Mouse (Mus musculus): Measurements from ENCODE around the gene Trim24. TPM values are rescaled to one million over a fixed set of nuclear protein-coding genes. Genes with fewer than 3 reads are reported as not detected.
"Not testable (repeated sequence)": the region's sequence is repeated elsewhere in the genome, so short reads cannot be mapped to it uniquely, and the experiment has no call there.

Trim24 gene
- 10 to 100 TPM; 18.6 to 78.1 (median 57.9) TPM for total RNA-seq (2018; cell fraction: chromatin; rRNA removed)
- total RNA-seq (2018; cell fraction: cytosol; rRNA removed), result 10 to 100 TPM in 12 of 26 experiments, 1 to 10 TPM in 14; 6.4 to 13.5 (median 9.2) TPM
- 10 to 100 TPM; 16.5 to 76.2 (median 34.4) TPM for total RNA-seq (2018; cell fraction: nucleus; rRNA removed)
- polyA plus RNA-seq (2018), result 8.4 to 13.2 TPM (median 10.4 TPM) in 3 replicates

GRCm38 (mm10) chr6:37870245-37871136 lies at the start of gene Trim24:
Gene Trim24, plus strand, starts transcription at chr6:37870811.
- Histone ChIP-seq H3K27ac (0 out of 2 replicates have a peak within 1 kb of the TSS, but pooled peaks have one; percentile 17), H3K36me3 (ENCODE audit: inconsistent target) (no peaks in the 10 kb centered on the region), H3K79me2 (ENCODE audit: inconsistent target) (peaks cover 37% of the 10 kb centered on the region), H3K4me3 (ENCODE audit: inconsistent target) (peak within 1 kb of the TSS; percentile 65)
- WGBS (ENCODE audit: missing documents), result 1% methylated on average over 64 of the region's 89 CpGs

- 77% methylated on average over 6 of the region's 6 CpGs for WGBS (ENCODE audit: missing documents)
- Histone ChIP-seq H3K36me3 (ENCODE audit: inconsistent target) (no peaks in the 10 kb centered on the region), H3K27ac (no peak overlapping the region), H3K79me2 (ENCODE audit: inconsistent target) (no peaks in the 10 kb centered on the region), H3K4me3 (ENCODE audit: inconsistent target) (no peak overlapping the region)
Observed at GRCm38 (mm10) chr6:37821531-37822051, 49.0 kb upstream of the Trim24 start.

GRCm38 (mm10) chr6:37822390-37822789 lies 48.2 kb upstream of the Trim24 start:
- Histone ChIP-seq H3K27ac (no peak overlapping the region), H3K4me3 (ENCODE audit: inconsistent target) (no peak overlapping the region), H3K79me2 (ENCODE audit: inconsistent target) (no peaks in the 10 kb centered on the region), H3K36me3 (ENCODE audit: inconsistent target) (no peaks in the 10 kb centered on the region)
- WGBS (ENCODE audit: missing documents), result 92% methylated on average over 2 of the region's 2 CpGs

GRCm38 (mm10) chr6:37823731-37824130 lies 46.9 kb upstream of the Trim24 start:
- H3K27ac ChIP-seq, result no peak overlapping the region
- H3K4me3 ChIP-seq (ENCODE audit: inconsistent target), result no peak overlapping the region
- 50% methylated on average over 3 of the region's 4 CpGs for WGBS (ENCODE audit: missing documents)
- H3K36me3 ChIP-seq (ENCODE audit: inconsistent target), result no peaks in the 10 kb centered on the region
- H3K79me2 ChIP-seq (ENCODE audit: inconsistent target), result no peaks in the 10 kb centered on the region

- not testable (repeated sequence) for H3K27ac ChIP-seq; H3K4me3 ChIP-seq (ENCODE audit: inconsistent target); H3K36me3 ChIP-seq (ENCODE audit: inconsistent target); H3K79me2 ChIP-seq (ENCODE audit: inconsistent target)
- 94% methylated on average over 7 of the region's 7 CpGs for WGBS (ENCODE audit: missing documents)
Observed at GRCm38 (mm10) chr6:37825331-37826115, 45.1 kb upstream of the Trim24 start.

GRCm38 (mm10) chr6:37828955-37829354 lies 41.7 kb upstream of the Trim24 start:
- no peaks in the 10 kb centered on the region for H3K36me3 ChIP-seq (ENCODE audit: inconsistent target)
- H3K27ac ChIP-seq, result no peak overlapping the region
- no peak overlapping the region for H3K4me3 ChIP-seq (ENCODE audit: inconsistent target)
- 97% methylated on average over 3 of the region's 3 CpGs for WGBS (ENCODE audit: missing documents)
- H3K79me2 ChIP-seq (ENCODE audit: inconsistent target), result no peaks in the 10 kb centered on the region

- no peak overlapping the region for H3K4me3 ChIP-seq (ENCODE audit: inconsistent target)
- H3K79me2 ChIP-seq (ENCODE audit: inconsistent target), result no peaks in the 10 kb centered on the region
- H3K36me3 ChIP-seq (ENCODE audit: inconsistent target), result no peaks in the 10 kb centered on the region
- H3K27ac ChIP-seq, result no peak overlapping the region
Observed at GRCm38 (mm10) chr6:37829631-37830030, 41.0 kb upstream of the Trim24 start.

- no peaks in the 10 kb centered on the region for H3K79me2 ChIP-seq (ENCODE audit: inconsistent target)
- no peak overlapping the region for H3K4me3 ChIP-seq (ENCODE audit: inconsistent target)
- no peak overlapping the region for H3K27ac ChIP-seq
- 94% methylated on average over 1 of the region's 1 CpGs for WGBS (ENCODE audit: missing documents)
- H3K36me3 ChIP-seq (ENCODE audit: inconsistent target), result no peaks in the 10 kb centered on the region
Observed at GRCm38 (mm10) chr6:37833691-37834090, 36.9 kb upstream of the Trim24 start.

- not testable (repeated sequence) for H3K4me3 ChIP-seq (ENCODE audit: inconsistent target); H3K79me2 ChIP-seq (ENCODE audit: inconsistent target); H3K27ac ChIP-seq; H3K36me3 ChIP-seq (ENCODE audit: inconsistent target)
- 97% methylated on average over 2 of the region's 2 CpGs for WGBS (ENCODE audit: missing documents)
Observed at GRCm38 (mm10) chr6:37836951-37837565, 33.6 kb upstream of the Trim24 start.

- Histone ChIP-seq H3K27ac (peak overlapping the region; percentile 32), H3K36me3 (ENCODE audit: inconsistent target) (no peaks in the 10 kb centered on the region)
- 59% methylated on average over 5 of the region's 5 CpGs for WGBS (ENCODE audit: missing documents)
Observed at GRCm38 (mm10) chr6:37842779-37843605, 27.6 kb upstream of the Trim24 start.

GRCm38 (mm10) chr6:37843647-37844273 lies 26.9 kb upstream of the Trim24 start:
- Histone ChIP-seq H3K27ac (no peak overlapping the region), H3K79me2 (ENCODE audit: inconsistent target) (no peaks in the 10 kb centered on the region), H3K4me3 (ENCODE audit: inconsistent target) (no peak overlapping the region), H3K36me3 (ENCODE audit: inconsistent target) (no peaks in the 10 kb centered on the region)
- WGBS (ENCODE audit: missing documents), result 94% methylated on average over 8 of the region's 8 CpGs

More at GRCm38 (mm10) chr6:37842779-37843605, 27.6 kb upstream of the Trim24 start:
- H3K79me2 ChIP-seq (ENCODE audit: inconsistent target), result no peaks in the 10 kb centered on the region
- H3K4me3 ChIP-seq (ENCODE audit: inconsistent target), result no peak overlapping the region

GRCm38 (mm10) chr6:37844947-37845346 lies 25.7 kb upstream of the Trim24 start:
- not testable (repeated sequence) for H3K27ac ChIP-seq; H3K36me3 ChIP-seq (ENCODE audit: inconsistent target); H3K4me3 ChIP-seq (ENCODE audit: inconsistent target); H3K79me2 ChIP-seq (ENCODE audit: inconsistent target)
- WGBS (ENCODE audit: missing documents), result 88% methylated on average over 6 of the region's 6 CpGs

GRCm38 (mm10) chr6:37847531-37847930 lies 23.1 kb upstream of the Trim24 start:
- not testable (repeated sequence) for H3K4me3 ChIP-seq (ENCODE audit: inconsistent target); H3K27ac ChIP-seq
- WGBS (ENCODE audit: missing documents), result 94% methylated on average over 4 of the region's 4 CpGs

More at GRCm38 (mm10) chr6:37847531-37847930, 23.1 kb upstream of the Trim24 start:
- H3K36me3 ChIP-seq (ENCODE audit: inconsistent target); H3K79me2 ChIP-seq (ENCODE audit: inconsistent target): not testable (repeated sequence)
